Mouse (Mus musculus): ENCODE data around the gene Tmem243. TPM values are rescaled to one million over a fixed set of nuclear protein-coding genes. Genes with fewer than 3 reads are reported as not detected.

Gene Tmem243
- total and polyA plus RNA-seq, 3 experiments: 3.5 to 14.9 TPM; not detected in 1

GRCm38 (mm10) chr5:9069599-9070209, 30.8 kb upstream of the Tmem243 start:
- peaks cover 0 to 2% of the 10 kb centered on the region in 2 experiments; a peak in 1 of 4 replicates for H3K27me3 ChIP-seq (ENCODE audit: control insufficient read depth in 1 of 2, insufficient read depth in 2 of 2, low read length in 2 of 2)
- H3K9me3 ChIP-seq (replicated peaks; ENCODE audit: insufficient read depth, low read length): no peaks in the 10 kb centered on the region
- H3K36me3 ChIP-seq (ENCODE audit: control insufficient read depth in 1 of 2, insufficient read depth in 2 of 2, low read length in 2 of 2): no peaks in the 10 kb centered on the region
- TF ChIP-seq RAD21 (IDR thresholded peaks at IDR 0.05; ENCODE audit: low read depth, low read length) (no peak), ZNF384 (IDR thresholded peaks at IDR 0.05; ENCODE audit: low read depth, low read length) (no peak), USF2 (IDR thresholded peaks at IDR 0.05; ENCODE audit: borderline replicate concordance in 1 of 2, insufficient read depth in 1 of 2, low read depth in 1 of 2, low read length in 2 of 2) (no peak), BHLHE40 (IDR thresholded peaks at IDR 0.05; ENCODE audit: borderline replicate concordance, low read depth, low read length) (no peak), MXI1 (IDR thresholded peaks at IDR 0.05; ENCODE audit: low read depth, low read length) (no peak), TBP (IDR thresholded peaks at IDR 0.05; ENCODE audit: low read depth, low read length) (no peak)
- no peak overlapping the region for H3K9ac ChIP-seq (ENCODE audit: control insufficient read depth, low read depth, low read length, poor library complexity, severe bottlenecking)
- no peak overlapping the region for H3K27ac ChIP-seq (ENCODE audit: control insufficient read depth, low read depth, low read length)
- no peak overlapping the region for H3K4me3 ChIP-seq (ENCODE audit: control insufficient read depth in 1 of 2, insufficient read depth in 1 of 2, low read depth in 2 of 2, low read length in 2 of 2)
- H3K79me2 ChIP-seq (ENCODE audit: control insufficient read depth, insufficient read depth, low read length, poor library complexity): no peaks in the 10 kb centered on the region
- peak; percentile 9 for DNase-seq (ENCODE audit: low read depth, low spot score)
- H3K4me1 ChIP-seq (ENCODE audit: control insufficient read depth in 1 of 2, insufficient read depth in 2 of 2, low read length in 2 of 2): no peaks in the 10 kb centered on the region; a peak in 1 of 4 replicates

- no peak overlapping the region for H3K4me3 ChIP-seq (ENCODE audit: control insufficient read depth in 1 of 2, insufficient read depth in 1 of 2, low read depth in 2 of 2, low read length in 2 of 2)
- H3K9ac ChIP-seq (ENCODE audit: control insufficient read depth, low read depth, low read length, poor library complexity, severe bottlenecking): no peak overlapping the region
- H3K36me3 ChIP-seq (ENCODE audit: control insufficient read depth in 1 of 2, insufficient read depth in 2 of 2, low read length in 2 of 2): no peaks in the 10 kb centered on the region
- H3K27ac ChIP-seq (ENCODE audit: control insufficient read depth, low read depth, low read length): no peak overlapping the region
- H3K27me3 ChIP-seq (ENCODE audit: control insufficient read depth in 1 of 2, insufficient read depth in 2 of 2, low read length in 2 of 2): peaks cover 0 to 4% of the 10 kb centered on the region in 2 experiments; a peak in 2 of 4 replicates
- no peaks in the 10 kb centered on the region; a peak in 1 of 4 replicates for H3K4me1 ChIP-seq (ENCODE audit: control insufficient read depth in 1 of 2, insufficient read depth in 2 of 2, low read length in 2 of 2)
- no peak for DNase-seq (ENCODE audit: low read depth, low spot score)
- no peaks in the 10 kb centered on the region for H3K9me3 ChIP-seq (replicated peaks; ENCODE audit: insufficient read depth, low read length)
- no peaks in the 10 kb centered on the region for H3K79me2 ChIP-seq (ENCODE audit: control insufficient read depth, insufficient read depth, low read length, poor library complexity)
- no peak for TF ChIP-seq NELFE (IDR thresholded peaks at IDR 0.05; ENCODE audit: low read depth, low read length)
- TF ChIP-seq SMC3 (IDR thresholded peaks at IDR 0.05; ENCODE audit: low read depth, low read length): no peak
- TF ChIP-seq MYC (IDR thresholded peaks at IDR 0.05; ENCODE audit: low read depth, low read length): no peak
- TF ChIP-seq GATA1 (IDR thresholded peaks at IDR 0.05; ENCODE audit: low read depth, low read length): no peak
- no peak for TF ChIP-seq MAX (IDR thresholded peaks at IDR 0.05; ENCODE audit: low read length)
- no peak for TF ChIP-seq GABPA (IDR thresholded peaks at IDR 0.05; ENCODE audit: low read depth, low read length)
- TF ChIP-seq USF2 (IDR thresholded peaks at IDR 0.05; ENCODE audit: borderline replicate concordance in 1 of 2, insufficient read depth in 1 of 2, low read depth in 1 of 2, low read length in 2 of 2): no peak
- TF ChIP-seq ZNF384 (IDR thresholded peaks at IDR 0.05; ENCODE audit: low read depth, low read length): no peak
- no peak for TF ChIP-seq TAL1 (IDR thresholded peaks at IDR 0.05; ENCODE audit: low read length)
- no peak for TF ChIP-seq TBP (IDR thresholded peaks at IDR 0.05; ENCODE audit: low read depth, low read length)
- TF ChIP-seq ZKSCAN1 (IDR thresholded peaks at IDR 0.05; ENCODE audit: low read depth, low read length): no peak
- TF ChIP-seq SIN3A (IDR thresholded peaks at IDR 0.05; ENCODE audit: low read length): no peak
Observed at GRCm38 (mm10) chr5:9071360-9071759, 29.1 kb upstream of the Tmem243 start.
